ENCODE assay signal across 10 mouse cellular contexts in the genomic region with DNA sequence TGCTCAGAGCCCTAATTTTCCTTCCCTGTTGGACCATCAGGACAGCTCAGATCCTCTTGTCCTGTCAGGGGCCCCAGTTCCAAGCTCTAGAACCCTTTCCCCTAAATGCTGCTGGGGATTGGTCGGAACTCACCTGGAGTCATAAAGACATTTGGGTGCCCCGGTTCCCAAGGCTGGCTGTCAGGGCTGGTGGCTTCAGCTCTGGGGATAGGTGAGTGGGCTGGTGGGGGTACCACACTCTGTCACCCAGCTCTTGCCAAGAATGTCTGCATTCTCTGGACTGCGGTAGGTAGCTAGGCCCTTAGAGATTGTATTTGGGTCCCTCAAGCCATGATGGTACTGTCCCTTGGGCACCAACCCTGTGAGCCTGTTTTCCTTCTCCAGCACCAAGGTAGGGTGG. TPM values are rescaled to one million over a fixed set of nuclear protein-coding genes. Genes with fewer than 3 reads are reported as not detected.
DNase-seq lines count a peak whose midpoint lies in the region; ATAC-seq and TF ChIP-seq lines count a peak whose summit lies in the region.
"Had no signal": no experiment of that assay in that cellular context is flagged by ENCODE, and none has a peak within 500 bp of the region (broad histone marks: within the 10 kb centered on the region; RNA-seq: fewer than 3 reads in every experiment).

Gene Iqcn (plus strand): TSS at position 171 of the 400 bp plus-strand sequence.

- TF ChIP-seq CTCF in lung, adult 2 months (IDR thresholded peaks at IDR 0.05; ENCODE audit: insufficient read depth, low read length), result no peak

- no peaks in the 10 kb centered on the region for H3K36me3 ChIP-seq in hindbrain, embryonic 16.5 days (ENCODE audit: control insufficient read depth, insufficient read depth, low read length)
- H3K36me3 ChIP-seq in neural tube, embryonic 14.5 days (ENCODE audit: control insufficient read depth, insufficient read depth, low read length), result no peaks in the 10 kb centered on the region

- H3K9me3 ChIP-seq in hindbrain, embryonic 16.5 days (ENCODE audit: control insufficient read depth, low read length), result no peaks in the 10 kb centered on the region
- H3K9me3 ChIP-seq in neural tube, embryonic 14.5 days (ENCODE audit: control insufficient read depth, low read length), result no peaks in the 10 kb centered on the region

- 0 out of 2 replicates have a peak, but pooled peaks have one; percentile 2 for TF ChIP-seq POLR2A in lung, adult 2 months (IDR thresholded peaks at IDR 0.05; ENCODE audit: borderline replicate concordance, extremely low read depth, low read depth, low read length)

- H3K27ac ChIP-seq in hindbrain, embryonic 16.5 days (ENCODE audit: low read depth, low read length), result no peak within 1 kb of the TSS
- H3K27ac ChIP-seq in neural tube, embryonic 14.5 days (ENCODE audit: low read depth, low read length), result no peak within 1 kb of the TSS

- H3K9ac ChIP-seq in hindbrain, embryonic 16.5 days (ENCODE audit: low read depth, low read length), result no peak within 1 kb of the TSS
- H3K9ac ChIP-seq in neural tube, embryonic 14.5 days (replicated peaks; ENCODE audit: low read depth, low read length), result no peak within 1 kb of the TSS

- no peaks in the 10 kb centered on the region for H3K27me3 ChIP-seq in hindbrain, embryonic 16.5 days (replicated peaks; ENCODE audit: control insufficient read depth, insufficient read depth, low read length)
- H3K27me3 ChIP-seq in neural tube, embryonic 14.5 days (ENCODE audit: control insufficient read depth, insufficient read depth, low read length), result no peaks in the 10 kb centered on the region

- no peak for ATAC-seq in hindbrain, embryonic 16.5 days
- no peak for ATAC-seq in neural tube, embryonic 14.5 days (ENCODE audit: low read depth)

- H3K4me1 ChIP-seq in lung, adult 2 months (ENCODE audit: control insufficient read depth, insufficient read depth, low read length), result peaks cover 3% of the 10 kb centered on the region; the same call in 1 of the 2 replicates
- peaks cover 22% of the 10 kb centered on the region for H3K4me1 ChIP-seq in hindbrain, embryonic 16.5 days (ENCODE audit: control insufficient read depth, insufficient read depth, low read depth, low read length)
- H3K4me1 ChIP-seq in neural tube, embryonic 14.5 days (ENCODE audit: control insufficient read depth, insufficient read depth, low read length), result peaks cover 21% of the 10 kb centered on the region

- no peak within 1 kb of the TSS for H3K4me3 ChIP-seq in lung, adult 2 months (replicated peaks; ENCODE audit: extremely low read depth, low read depth, low read length)
- H3K4me3 ChIP-seq in hindbrain, embryonic 16.5 days (ENCODE audit: low read length), result no peak within 1 kb of the TSS
- H3K4me3 ChIP-seq in neural tube, embryonic 14.5 days (ENCODE audit: low read depth, low read length), result no peak within 1 kb of the TSS

- peak; percentile 95 for DNase-seq in heart, adult 11 months
- DNase-seq in heart, adult 8-10 months (ENCODE audit: low spot score), result no peak
- DNase-seq in lung, adult 2 months, result no peak
- no peak for DNase-seq in lung, postnatal 10 days
- DNase-seq in c-Kit-positive CD71-positive TER-119-positive erythroid progenitor cells, embryonic 14.5 days (ENCODE audit: low spot score), result no peak
- DNase-seq in right cerebral cortex, adult 2 months (ENCODE audit: low spot score in 2 of 2), result no peak
- DNase-seq: kidney, postnatal 4 days had no signal

- peak within 1 kb of the TSS; percentile 86 for H3K4me2 ChIP-seq in hindbrain, embryonic 16.5 days (ENCODE audit: low read length)
- H3K4me2 ChIP-seq in neural tube, embryonic 14.5 days (ENCODE audit: low read depth, low read length), result peak within 1 kb of the TSS; percentile 90

- 91% methylated on average over 3 of the region's 3 CpGs for WGBS in lung, adult 2 months
- 93% methylated on average over 3 of the region's 3 CpGs for WGBS in hindbrain, embryonic 16.5 days
- WGBS in neural tube, embryonic 14.5 days, result 92% methylated on average over 3 of the region's 3 CpGs

RNA-seq across cellular contexts. Expression of gene Iqcn, which starts in this region (rescaled TPM):
- total RNA-seq in heart, adult 8-10 months (2022), result under 1 TPM in 1 of 4 experiments, not detected in 3; 0.06 TPM
- polyA plus RNA-seq in lung, adult 2 months (2012; rRNA removed), result 0.03 TPM in 1 of 2 replicates, not detected in the other
- 0.10 TPM in 1 of 2 replicates, not detected in the other for polyA plus RNA-seq in hindbrain, embryonic 16.5 days (2015; fragmentation: Nextera tagmentation; extraction: Ambion mirVana)
- polyA plus RNA-seq in neural tube, embryonic 14.5 days (2014; fragmentation: Nextera tagmentation; extraction: Ambion mirVana), result 0.13 TPM in 1 of 2 replicates, not detected in the other
- total RNA-seq: liver, adult 2 months had no signal
- polyA plus RNA-seq: liver, adult 2 months had no signal
